Mouse (Mus musculus) testis, adult 2 months (tissue): ENCODE results near the gene Gm10300.

Source experiments
- CTCF ChIP-seq: fragments of 200-500 bp; IDR thresholded peaks from 2 replicates; pipeline ENCODE4 v1.5.1; 2012; ENCODE audit warnings: low read depth, mild to moderate bottlenecking, inconsistent platforms, low read length, moderate library complexity; ENCODE audit not compliant: control insufficient read depth, insufficient read depth, insufficient replicate concordance
- POLR2A ChIP-seq: fragments of 200-500 bp; IDR thresholded peaks from 2 replicates; pipeline ENCODE4 v1.6.1; 2012; ENCODE audit warnings: low read depth, mild to moderate bottlenecking, inconsistent platforms, low read length, moderate library complexity; ENCODE audit not compliant: control insufficient read depth

DNA sequence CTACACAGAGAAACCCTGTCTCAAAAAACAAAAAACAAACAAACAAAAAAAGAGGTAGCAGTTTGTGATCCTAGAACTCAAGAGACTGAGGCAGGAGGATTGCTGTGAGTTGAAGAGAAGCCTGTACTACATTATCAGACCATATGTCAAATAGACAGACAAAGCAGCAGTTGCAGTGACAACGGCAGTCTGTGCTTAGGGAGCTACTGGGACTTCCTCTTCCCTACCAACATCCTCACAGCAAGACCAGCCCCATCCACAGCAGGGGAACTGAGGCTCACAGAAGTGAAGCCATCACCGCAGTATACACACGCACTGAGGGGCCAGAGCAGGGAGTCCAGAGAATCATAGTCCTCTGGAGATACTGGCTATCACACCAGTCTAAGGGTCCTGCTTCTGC is 8.9 kb upstream of the Gm10300 start:
- TF ChIP-seq CTCF (no peak), POLR2A (no peak)
